Mouse (Mus musculus) frontal cortex, postnatal 14 days (tissue): ENCODE data around the gene Lypd4.
A peak's percentile ranks its signal among the peaks of the same experiment; 100 is the strongest.
"Not testable (repeated sequence)": the region's sequence is repeated elsewhere in the genome, so short reads cannot be mapped to it uniquely, and the experiment has no call there.

Experiments used
- DNase-seq, 2 experiments: peaks; one replicate each; pipeline ENCODE4 v3.0.0; 2022; ENCODE audit warnings: low spot score in 2 of 2

The Lypd4 gene

GRCm38 (mm10) chr7:24850899-24851303, 18.8 kb downstream of the Lypd4 start:
- no peak for DNase-seq

GRCm38 (mm10) chr7:24850162-24850561, 19.6 kb downstream of the Lypd4 start:
- DNase-seq, result peak; percentile 14 to 46

- not testable (repeated sequence) for DNase-seq
Measured at GRCm38 (mm10) chr7:24846576-24846975, 23.2 kb downstream of the Lypd4 start.

- no peak for DNase-seq
Measured at GRCm38 (mm10) chr7:24845713-24846112, 24.0 kb downstream of the Lypd4 start.

- DNase-seq, result no peak
Measured at GRCm38 (mm10) chr7:24845181-24845580, 24.6 kb downstream of the Lypd4 start.

GRCm38 (mm10) chr7:24844144-24844543, 25.6 kb downstream of the Lypd4 start:
- no peak for DNase-seq

DNA sequence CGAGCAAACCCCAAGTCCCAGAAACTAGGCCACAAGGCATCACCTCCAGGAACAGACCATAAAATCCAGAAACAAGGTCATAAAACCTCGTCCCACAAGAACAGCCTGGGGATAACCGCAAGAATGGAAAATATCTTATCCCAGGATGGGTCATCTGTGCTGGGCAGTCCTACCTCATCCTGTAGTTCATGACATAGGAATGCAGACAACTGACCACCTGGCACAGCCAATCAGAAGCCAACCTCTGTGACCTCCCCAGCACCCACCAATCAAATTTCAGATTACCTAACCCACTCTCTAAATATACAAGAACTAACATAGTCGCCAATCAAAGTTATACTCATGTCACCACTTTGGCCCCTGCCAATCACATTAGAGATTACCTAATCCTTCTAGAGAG, 28.7 kb downstream of the Lypd4 start:
- no peak for DNase-seq

- DNase-seq, result no peak
Measured at GRCm38 (mm10) chr7:24840331-24840730, 29.4 kb downstream of the Lypd4 start.

DNA sequence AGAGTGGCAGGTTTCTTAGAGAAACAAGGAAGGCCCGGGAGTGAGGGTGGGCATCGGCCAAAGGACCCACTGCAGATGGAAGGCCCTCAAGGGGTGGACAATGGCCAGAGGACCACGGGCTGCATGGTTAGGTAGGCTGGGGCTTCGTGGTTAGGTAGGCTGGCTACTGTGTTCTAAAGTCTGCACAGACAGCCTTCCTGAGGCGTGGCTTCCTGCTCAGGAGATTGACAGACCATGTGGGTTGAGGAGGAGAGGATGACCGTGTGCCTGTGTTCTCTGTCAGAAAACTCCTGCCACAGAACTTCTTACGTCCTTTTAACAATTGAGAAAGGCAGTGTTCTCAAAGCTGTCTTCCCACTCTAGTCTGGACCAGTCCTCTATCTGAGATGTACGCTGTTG, 30.3 kb downstream of the Lypd4 start:
- no peak for DNase-seq

DNA sequence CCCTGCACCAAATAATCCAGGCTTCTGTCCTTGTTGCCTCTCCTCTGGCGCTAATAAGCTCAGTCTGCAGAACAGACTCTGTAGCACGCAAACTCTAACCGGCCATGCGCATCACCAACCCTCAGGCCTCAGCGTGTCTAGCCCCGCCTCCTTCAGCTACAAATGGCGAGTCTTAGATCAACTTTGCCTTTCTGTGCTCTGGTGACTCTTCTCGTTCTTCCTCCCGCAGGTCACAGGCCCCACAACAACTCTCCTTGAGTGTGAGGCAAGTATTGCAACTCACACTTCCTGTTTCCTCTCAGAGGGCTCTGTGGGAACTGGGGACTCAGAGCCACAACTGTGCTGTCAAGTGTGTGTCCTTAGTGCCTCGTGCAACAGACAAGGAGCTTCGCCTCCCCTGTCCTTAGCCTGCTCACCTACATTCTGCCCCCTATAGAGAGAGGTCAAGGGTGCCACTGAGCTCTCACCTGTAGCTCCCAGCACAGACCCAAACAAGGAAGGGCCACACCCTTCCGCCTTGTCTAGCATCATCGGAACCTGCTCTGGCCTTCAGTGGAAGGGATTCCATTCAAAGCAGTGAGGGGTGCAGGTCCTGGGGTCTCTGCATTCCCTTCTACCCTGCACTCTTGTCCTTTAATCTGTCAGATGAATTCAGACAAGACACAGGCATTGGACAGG, 30.9 kb downstream of the Lypd4 start:
- DNase-seq, result not testable (repeated sequence)

- DNase-seq, result no peak
Measured at GRCm38 (mm10) chr7:24827181-24827580, 42.6 kb downstream of the Lypd4 start.

- DNase-seq, result no peak
Measured at GRCm38 (mm10) chr7:24824452-24824851, 45.3 kb downstream of the Lypd4 start.

DNA sequence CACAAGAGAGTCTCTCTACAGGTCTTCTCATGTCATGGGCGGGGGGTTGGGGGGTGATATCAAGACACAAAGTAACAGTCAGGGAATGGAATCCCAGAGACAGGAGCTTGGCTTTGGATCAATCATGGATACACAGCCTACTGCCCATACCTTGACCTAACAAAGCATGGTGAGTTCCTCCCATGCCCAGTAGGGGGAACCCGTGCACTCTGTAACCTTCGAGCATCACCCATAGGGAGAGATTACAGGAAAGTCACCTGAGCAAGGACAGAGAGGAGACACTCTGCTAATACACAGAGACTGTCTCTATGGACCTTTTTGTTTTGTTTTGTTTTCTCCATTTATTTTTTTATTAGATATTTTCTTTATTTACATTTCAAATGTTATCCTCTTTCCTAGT, 52.2 kb downstream of the Lypd4 start:
- peak; percentile 38 to 64 for DNase-seq
